Mouse (Mus musculus) spleen, postnatal 10 days (tissue): ENCODE data around the gene Dus3l.

ENCODE experiments used
- DNase-seq, 2 experiments: peaks; one replicate each; pipeline ENCODE4 v3.0.0; 2021 to 2022; ENCODE audit warnings: low spot score in 2 of 2

Gene Dus3l

GRCm38 (mm10) chr17:56764474-56765354 is at the start of gene Dus3l:
Gene Dus3l (plus strand): TSS chr17:56764757.
- peak; percentile 89 to 97 for DNase-seq

GRCm38 (mm10) chr17:56715360-56715759 is 49.2 kb upstream of the Dus3l start:
- no peak for DNase-seq

GRCm38 (mm10) chr17:56715914-56716654 is 48.5 kb upstream of the Dus3l start:
- no peak for DNase-seq

- DNase-seq: peak; percentile 94 to 96
These were observed 47.7 kb upstream of the Dus3l start for GRCm38 (mm10) chr17:56716655-56717362.

- DNase-seq: peak; percentile 94 to 97
These were observed 47.0 kb upstream of the Dus3l start, which contains the start of the genes Ndufa11 and Vmac for GRCm38 (mm10) chr17:56717363-56718058. Gene Ndufa11 (plus strand): TSS chr17:56717767. Gene Vmac (minus strand): TSS chr17:56718022.

- DNase-seq: no peak
These were observed 42.1 kb upstream of the Dus3l start for GRCm38 (mm10) chr17:56722441-56722840.

- no peak for DNase-seq
These were observed 41.0 kb upstream of the Dus3l start for GRCm38 (mm10) chr17:56723419-56724161.

GRCm38 (mm10) chr17:56727029-56727649 is 37.4 kb upstream of the Dus3l start:
- no peak for DNase-seq

- DNase-seq: peak in 1 of 2 experiments; percentile 44
These were observed 36.9 kb upstream of the Dus3l start for GRCm38 (mm10) chr17:56727659-56728058.

GRCm38 (mm10) chr17:56728117-56728516 is 36.4 kb upstream of the Dus3l start:
- DNase-seq: no peak

GRCm38 (mm10) chr17:56729151-56729550 is 35.4 kb upstream of the Dus3l start:
- no peak for DNase-seq

- DNase-seq: no peak
These were observed 34.9 kb upstream of the Dus3l start for GRCm38 (mm10) chr17:56729656-56730055.

- peak in 1 of 2 experiments; percentile 49 for DNase-seq
These were observed 28.0 kb upstream of the Dus3l start for GRCm38 (mm10) chr17:56736534-56736933.

- no peak for DNase-seq
These were observed 26.3 kb upstream of the Dus3l start for GRCm38 (mm10) chr17:56738221-56738620.

- DNase-seq: no peak
These were observed 24.3 kb upstream of the Dus3l start for GRCm38 (mm10) chr17:56740118-56740787.

GRCm38 (mm10) chr17:56740788-56741160 is 23.8 kb upstream of the Dus3l start:
- no peak for DNase-seq

- DNase-seq: no peak
These were observed 20.4 kb upstream of the Dus3l start for GRCm38 (mm10) chr17:56744173-56744572.

GRCm38 (mm10) chr17:56751404-56752072 is 13.0 kb upstream of the Dus3l start:
- no peak for DNase-seq

GRCm38 (mm10) chr17:56753452-56753851 is 11.1 kb upstream of the Dus3l start:
- DNase-seq: no peak
